Mouse (Mus musculus) thymus, postnatal 0 days (tissue): ENCODE measurements around the gene Agr2. TPM values are rescaled to one million over a fixed set of nuclear protein-coding genes. Genes with fewer than 3 reads are reported as not detected.

Experiments used
- polyA plus RNA-seq: library from polyadenylated mRNA; unstranded; fragments of >200 nt; fragmentation: Nextera tagmentation; extraction: Ambion mirVana; gene quantifications from 2 replicates; pipeline ENCODE4 v1.2.1, GENCODE M21; 2015

Gene Agr2
- polyA plus RNA-seq, 1 experiment from 2014 or later = 12.5 TPM

Other genes starting within 250 kb of the Agr2 start
- gene Agr3, start 67.3 kb upstream of the Agr2 start, polyA plus RNA-seq = 0.39 TPM in 1 of 2 replicates, not detected in the other
- gene Tspan13, start 49.6 kb downstream of the Agr2 start, polyA plus RNA-seq = 213 and 218 TPM in 2 replicates
- 24.1 and 24.4 TPM in 2 replicates for gene Ankmy2, start 164.2 kb downstream of the Agr2 start, polyA plus RNA-seq
- gene Bzw2, start 165.2 kb downstream of the Agr2 start, polyA plus RNA-seq = 251 and 260 TPM in 2 replicates